Mouse (Mus musculus) liver, adult (tissue): ENCODE measurements around the gene Pitpnm1.

Source experiments
- GATA4 ChIP-seq: IDR thresholded peaks from 2 replicates; pipeline ENCODE4 v1.6.1; 2014; ENCODE audit warnings: mild to moderate bottlenecking, low read length; ENCODE audit not compliant: insufficient replicate concordance

The Pitpnm1 gene

DNA sequence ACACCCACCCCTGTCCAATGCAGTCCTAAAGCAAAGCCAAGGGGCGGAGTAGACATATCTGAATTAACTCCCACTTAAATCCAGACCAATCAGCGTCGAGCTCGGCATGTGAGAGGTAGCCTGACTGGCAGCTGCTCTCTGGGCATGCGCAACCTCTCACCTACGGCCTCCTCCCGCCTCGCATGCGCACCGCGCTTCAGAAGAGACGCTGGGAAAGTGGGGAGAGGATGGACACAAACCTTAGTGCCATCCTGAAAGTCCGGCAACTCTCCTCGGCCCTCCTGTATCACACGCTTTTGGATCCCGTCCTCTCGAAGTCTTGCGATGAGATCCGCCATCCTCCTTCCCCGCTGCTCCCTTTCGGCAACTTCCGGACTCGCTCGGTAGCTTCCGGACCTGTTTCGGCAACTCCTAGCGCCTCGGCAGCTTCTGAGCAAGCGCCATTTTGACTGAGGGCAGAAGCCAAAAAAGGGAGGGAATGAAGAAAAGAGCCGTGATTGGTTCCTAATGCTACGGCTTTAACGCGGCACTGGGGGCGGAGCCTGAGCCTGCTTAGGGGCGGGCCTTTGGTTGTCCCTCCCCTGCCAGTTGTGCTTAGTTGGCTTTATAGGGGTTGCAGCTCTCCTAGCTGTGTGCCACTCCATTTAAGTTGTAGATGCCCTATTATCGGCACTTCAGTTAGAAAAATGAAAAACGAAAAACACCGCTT lies 21.5 kb downstream of the Pitpnm1 start:
- TF ChIP-seq GATA4: no peak; the same call in 1 of the 2 replicates

DNA sequence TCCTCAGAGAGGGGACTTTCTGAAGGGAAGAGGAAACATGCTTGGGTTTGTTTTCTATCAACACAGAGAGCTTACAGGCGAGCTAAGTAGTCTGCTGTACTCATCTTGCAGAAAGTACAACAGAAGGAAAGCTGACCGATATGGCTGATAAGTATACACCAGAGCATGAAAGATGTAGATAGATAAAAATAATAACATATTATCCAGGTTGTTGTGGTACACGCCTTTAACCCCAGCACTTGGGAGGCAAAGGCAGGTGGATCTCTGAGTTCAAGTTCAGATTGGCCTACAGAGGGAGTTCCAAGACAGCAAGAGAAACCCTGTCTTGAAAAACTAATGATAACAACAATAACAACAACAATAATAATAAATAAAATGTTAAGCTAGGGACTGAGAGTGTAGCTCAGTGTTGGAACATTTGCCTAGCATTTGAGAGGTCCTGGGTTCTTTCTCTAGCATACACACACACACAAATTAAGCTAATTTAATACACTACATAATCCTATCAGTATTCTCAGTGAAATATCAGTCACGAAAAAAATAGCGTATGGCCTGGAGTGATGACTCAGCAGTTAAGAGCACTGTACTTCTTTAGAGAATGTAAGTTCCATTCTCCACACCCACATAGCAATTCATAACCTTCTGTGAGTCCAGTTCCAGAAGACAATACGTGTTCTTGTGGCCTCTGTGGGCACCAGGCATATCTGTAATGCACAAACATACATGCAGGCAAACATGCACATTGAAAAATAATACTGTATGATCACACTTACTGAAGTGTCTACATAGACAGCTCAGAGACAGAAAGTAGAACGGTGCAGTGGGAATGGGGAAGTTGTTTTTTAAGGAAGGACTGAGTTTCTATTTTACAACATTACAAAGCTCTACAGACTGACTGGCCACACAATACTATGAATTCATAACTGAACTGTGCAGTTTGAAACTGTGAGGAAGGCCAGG lies 22.9 kb downstream of the Pitpnm1 start:
- TF ChIP-seq GATA4: no peak

DNA sequence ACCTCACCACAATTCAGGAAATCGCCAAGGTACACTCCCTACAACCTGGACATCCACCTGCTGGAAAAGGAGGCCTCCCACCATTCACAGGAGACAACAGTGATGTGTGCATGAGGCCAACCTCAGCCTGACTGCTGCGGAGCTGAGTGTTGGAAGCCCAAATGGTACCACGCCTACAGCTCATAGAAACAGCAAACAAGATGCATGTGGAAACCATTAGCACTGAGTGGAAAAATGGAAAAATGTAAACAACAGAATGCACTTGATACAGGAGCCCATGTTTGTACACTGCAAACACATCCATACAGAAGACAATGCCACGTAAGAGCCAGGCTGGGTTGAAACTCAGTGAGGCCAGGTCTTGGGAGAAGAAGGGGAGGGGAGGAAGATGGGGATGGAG lies 24.6 kb downstream of the Pitpnm1 start:
- TF ChIP-seq GATA4: no peak

DNA sequence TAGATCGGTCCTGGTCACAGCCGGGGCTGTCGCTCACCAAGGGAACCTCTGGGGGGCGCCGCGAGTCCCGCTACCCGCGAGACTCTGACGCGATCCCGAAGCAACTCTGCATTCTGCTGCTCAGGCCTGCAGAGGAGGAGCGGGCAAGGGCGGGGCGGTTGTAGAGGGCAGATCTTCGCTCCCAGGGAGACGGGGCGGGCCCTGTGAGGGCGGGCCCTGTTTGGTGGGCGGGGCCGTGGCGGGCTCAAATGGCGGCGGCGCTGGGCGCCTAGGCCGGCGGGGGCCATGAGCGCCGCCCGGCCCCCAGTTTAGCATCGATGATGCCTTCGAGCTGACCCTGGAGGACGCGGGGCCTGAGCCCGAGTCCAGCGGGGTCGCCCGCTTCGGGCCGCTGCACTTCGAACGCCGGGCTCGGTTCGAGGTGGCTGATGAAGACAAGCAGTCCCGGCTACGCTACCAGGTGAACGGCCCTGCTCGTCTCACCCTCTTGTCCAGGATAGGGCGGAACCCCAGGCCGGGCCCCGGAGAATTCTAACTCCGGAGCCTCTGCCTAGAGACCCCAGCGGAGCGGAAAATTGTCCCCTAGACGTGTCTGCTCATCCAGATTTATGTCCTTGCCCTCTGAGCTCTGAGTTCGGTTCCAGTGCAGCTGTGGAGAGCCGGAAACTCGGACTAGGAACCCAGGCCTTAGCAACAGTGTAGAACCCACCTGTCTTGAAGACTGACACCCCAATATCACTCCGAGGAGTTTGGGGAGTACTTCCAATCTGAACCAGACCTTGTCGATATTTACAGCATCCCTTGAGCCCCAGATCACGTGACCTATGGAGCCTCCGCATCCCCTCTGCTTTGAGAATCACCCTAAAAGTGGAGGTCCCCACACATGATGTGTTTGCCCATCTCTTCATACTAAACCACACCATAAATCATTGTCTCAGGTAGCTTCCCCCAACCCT lies 26.2 kb downstream of the Pitpnm1 start, which contains the start of gene Aip:
TSS of gene Aip (minus strand) at position 118 of the 956 bp plus-strand sequence.
- no peak; the same call in 1 of the 2 replicates for TF ChIP-seq GATA4

DNA sequence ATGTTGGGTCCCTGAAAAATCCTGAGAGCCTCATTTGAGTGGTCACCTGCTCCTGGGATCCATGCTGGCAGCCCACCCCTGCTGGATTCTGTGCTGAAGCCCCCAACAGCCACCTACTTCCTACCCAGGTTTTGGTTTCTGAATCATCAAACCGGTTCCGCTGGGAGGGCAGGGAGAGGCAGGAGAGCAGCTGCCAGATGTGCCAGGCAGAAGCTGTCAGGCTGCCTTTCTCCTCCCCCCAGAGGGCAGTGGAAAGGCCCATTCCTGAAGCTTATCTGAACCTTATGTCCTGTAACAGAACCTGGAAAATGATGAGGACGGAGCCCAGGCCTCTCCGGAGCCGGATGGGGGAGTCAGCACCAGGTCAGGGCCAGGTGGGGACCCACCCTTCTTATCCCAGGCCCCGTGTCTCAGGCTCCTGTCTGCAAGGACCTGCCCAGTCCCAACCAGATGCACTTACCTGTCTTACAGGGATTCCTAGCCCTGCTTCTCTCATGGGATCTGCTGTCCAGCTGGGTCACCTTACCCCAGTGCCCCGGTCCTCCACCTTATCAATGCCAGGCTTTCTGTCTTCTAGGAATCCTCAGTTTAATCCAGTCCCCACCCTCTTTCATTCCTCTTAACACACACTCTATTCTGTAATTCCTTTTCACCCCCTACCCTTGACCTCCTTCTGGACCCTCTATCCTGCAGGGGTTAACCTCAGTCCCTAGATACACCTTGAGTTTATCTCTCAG lies 27.1 kb downstream of the Pitpnm1 start:
- no peak for TF ChIP-seq GATA4

DNA sequence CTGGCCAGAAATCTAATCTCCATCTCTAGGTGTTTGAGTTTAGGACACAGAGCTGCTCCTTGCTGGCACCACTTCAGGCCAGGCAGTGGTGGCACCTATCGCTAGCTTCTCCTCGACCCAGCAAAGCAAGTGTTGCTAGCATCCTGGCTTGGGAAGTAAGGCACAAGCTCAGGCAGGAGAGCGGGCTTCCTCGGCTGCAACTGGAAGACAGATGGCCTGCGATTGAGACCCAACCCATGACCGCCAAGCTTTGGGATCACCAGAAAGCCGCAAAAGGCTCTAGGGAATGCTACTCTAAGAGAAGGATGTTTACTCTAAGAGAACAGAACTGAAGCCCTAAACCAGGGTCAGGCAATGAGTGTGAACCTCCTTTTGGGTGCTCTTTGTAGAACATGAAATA lies 29.7 kb downstream of the Pitpnm1 start:
- no peak for TF ChIP-seq GATA4

DNA sequence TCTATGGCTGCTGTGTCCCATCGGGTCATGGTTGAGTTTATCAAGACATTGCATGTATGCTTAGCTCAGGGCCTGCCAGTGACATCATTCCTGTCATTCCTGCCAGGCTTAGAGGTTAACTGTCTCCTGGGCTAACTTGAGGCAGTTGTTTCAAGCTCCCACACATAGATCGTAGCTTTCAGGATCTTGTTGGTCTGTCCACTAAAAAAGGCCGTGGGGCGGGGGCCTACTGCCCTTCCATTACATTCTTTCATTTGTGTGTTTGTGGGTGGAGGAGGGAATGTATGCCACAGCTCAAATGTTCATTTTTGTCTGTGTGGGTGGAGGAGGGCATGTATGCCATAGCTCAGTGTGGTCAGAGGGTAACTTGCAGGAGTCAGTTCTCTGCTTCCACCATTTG lies 30.3 kb downstream of the Pitpnm1 start:
- TF ChIP-seq GATA4: no peak

DNA sequence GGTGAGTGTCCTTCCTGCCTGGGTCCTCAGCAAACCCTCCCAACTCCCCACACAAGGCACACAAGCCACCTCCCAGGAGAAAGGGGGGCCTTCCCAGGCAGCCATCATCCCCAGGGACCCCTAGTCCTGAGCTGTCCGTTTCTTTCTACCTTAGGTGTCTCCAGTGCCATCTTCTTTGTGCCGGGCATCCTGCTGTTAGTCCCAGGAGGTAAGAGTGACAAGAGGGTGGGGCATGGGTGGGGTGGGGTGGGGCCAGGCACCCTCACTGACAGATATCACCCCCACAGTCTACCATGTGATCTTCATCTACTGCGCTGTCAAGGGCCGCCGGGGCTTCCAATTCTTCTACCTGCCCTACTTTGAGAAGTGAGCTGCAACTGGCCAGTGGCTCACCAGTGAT lies 31.3 kb downstream of the Pitpnm1 start:
- TF ChIP-seq GATA4: no peak

DNA sequence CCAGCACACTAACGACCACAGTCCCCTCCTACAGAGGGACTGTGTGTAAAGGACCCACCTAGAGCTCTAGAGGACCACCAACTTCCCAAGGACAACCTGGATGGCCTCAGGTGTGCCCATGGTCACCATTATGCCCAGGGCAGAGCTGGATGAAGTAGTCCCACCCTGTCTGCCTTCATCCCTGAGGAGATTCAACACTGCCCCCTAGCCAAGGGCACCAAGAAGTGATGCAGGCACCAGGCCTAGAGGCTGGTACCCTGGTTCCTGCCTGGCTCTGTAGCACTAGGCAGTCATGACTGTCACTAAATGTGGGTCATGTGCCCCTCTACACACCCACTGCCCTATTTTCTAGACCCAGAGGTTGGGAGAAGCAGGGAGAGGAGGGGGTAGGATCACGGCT lies 32.0 kb downstream of the Pitpnm1 start:
- TF ChIP-seq GATA4: no peak

DNA sequence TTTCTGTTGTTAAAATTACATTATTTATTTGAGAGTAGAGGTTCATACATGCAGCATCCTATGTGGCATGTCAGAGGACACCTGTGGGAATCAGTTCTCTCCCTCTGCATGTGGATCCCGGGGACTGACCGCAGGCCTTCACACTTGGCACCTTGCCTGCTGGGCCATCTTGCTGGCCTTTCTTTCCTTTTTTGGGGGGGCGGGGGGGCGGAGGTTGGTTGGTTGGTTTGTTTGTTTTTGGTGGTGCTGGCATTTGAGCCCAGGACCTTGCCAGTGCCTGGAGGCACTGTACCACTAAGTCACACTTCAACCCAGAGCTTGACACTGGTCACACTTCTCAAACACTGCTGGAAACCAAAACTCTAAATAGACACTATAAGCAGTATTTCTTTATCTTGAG lies 34.6 kb downstream of the Pitpnm1 start:
- TF ChIP-seq GATA4: no peak

DNA sequence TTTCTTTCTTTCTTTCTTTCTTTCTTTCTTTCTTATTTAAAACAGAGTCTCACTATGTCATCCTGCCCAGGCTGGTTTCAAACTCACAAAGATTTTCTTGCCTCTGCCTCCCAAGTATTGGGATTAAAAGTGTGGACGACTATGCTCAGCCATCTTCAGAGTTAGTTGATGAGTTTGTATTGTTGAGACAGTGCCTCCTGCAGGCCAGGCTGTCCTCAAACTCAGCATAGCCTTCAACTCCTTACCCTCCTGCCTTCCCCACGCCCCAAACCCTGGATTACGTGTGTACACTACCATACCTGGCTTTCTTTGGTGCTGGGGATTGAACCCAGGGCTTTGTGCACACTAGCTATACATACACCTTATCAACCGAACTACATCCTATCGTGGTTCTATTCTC lies 36.7 kb downstream of the Pitpnm1 start:
- TF ChIP-seq GATA4: no peak

DNA sequence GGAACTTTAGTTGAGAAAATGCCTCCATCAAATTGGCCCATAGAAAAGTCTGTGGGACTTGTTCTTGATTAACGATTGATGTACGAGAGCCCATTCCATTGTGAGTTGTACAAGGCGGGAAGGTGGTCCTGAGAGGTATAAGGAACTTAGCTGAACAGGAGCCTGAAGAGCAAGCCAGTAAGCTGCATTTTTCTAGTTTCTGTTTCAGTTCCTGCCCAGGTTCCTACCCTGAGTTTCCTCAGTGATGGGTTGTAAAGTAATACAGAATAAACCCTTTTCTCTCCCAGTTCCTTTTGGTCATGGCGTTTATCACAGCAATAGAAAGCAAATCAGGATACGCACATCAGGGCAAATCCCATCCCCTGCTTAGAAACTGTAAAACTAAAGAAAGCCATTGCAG lies 38.1 kb downstream of the Pitpnm1 start:
- TF ChIP-seq GATA4: no peak

DNA sequence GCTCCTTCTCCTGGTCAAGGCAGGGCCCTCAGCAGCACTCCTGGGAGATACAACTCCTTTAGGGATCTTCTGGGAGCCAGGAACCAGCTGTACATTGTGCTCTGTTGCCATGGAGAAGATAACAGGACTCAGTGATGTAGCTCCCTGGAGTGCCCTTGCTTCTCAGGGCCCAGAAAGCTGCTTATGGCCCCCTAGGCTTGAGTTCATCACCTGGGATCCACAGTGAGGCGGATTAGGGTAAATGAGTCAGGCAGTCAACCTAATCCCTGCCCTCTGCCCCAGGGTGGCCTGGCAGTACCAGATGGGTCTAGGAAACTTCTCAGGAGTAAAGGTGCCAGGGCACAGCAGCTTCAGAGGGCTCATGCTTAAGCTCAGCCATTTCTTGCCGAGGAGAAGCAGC lies 39.6 kb downstream of the Pitpnm1 start, which contains the start of gene Gpr152:
TSS of gene Gpr152 (plus strand) at position 342 of the 400 bp plus-strand sequence.
- TF ChIP-seq GATA4: no peak

DNA sequence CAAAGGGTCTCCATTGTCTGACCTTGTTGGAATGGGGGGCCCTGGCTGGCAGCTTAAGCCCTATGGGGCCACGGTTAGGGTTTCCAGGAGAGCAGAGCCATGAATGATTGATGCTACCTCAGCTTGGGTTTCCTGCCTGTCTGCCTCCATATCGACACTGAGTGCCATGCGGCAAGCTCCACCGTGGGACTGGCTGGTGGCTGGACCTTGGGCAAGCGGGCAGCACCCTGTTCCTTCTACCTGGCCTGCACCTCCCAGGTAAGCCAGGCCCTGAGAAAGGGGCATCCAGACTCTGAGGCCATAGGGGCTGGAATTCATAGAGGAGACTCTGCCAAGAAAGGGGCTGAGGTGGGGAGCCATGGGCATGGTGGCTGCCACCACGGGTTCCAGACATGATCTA lies 40.3 kb downstream of the Pitpnm1 start:
- no peak for TF ChIP-seq GATA4
